Mouse (Mus musculus): Measurements from ENCODE around the gene Prpf18. TPM values are rescaled to one million over a fixed set of nuclear protein-coding genes. Genes with fewer than 3 reads are reported as not detected.

The Prpf18 gene
- polyA plus RNA-seq, 1 experiment = 7.2 TPM

- no peaks in the 10 kb centered on the region for H3K27me3 ChIP-seq (ENCODE audit: control insufficient read depth, insufficient read depth, low read length)
- no peak overlapping the region for H3K4me3 ChIP-seq (ENCODE audit: extremely low read depth, insufficient read depth, insufficient read length)
- no peak overlapping the region for H3K27ac ChIP-seq (ENCODE audit: insufficient read depth, low read length)
- 70% methylated on average over 3 of the region's 3 CpGs for WGBS
- DNase-seq (ENCODE audit: low read depth in 1 of 2, low spot score in 2 of 2) = no peak
- TF ChIP-seq CTCF (IDR thresholded peaks at IDR 0.05; ENCODE audit: extremely low read depth, insufficient read depth, insufficient read length, insufficient replicate concordance) (no peak), POLR2A (IDR thresholded peaks at IDR 0.05; ENCODE audit: low read depth, low read length) (no peak)
- no peaks in the 10 kb centered on the region for H3K36me3 ChIP-seq (ENCODE audit: control insufficient read depth, insufficient read depth, low read length)
- H3K4me1 ChIP-seq (ENCODE audit: control insufficient read depth, insufficient read depth, insufficient read length) = no peaks in the 10 kb centered on the region
These were observed 60.3 kb downstream of the Prpf18 start for GRCm38 (mm10) chr2:4591647-4592046.

- WGBS = 91% methylated on average over 13 of the region's 13 CpGs
These were observed 64.1 kb downstream of the Prpf18 start for GRCm38 (mm10) chr2:4587685-4588409.

DNA sequence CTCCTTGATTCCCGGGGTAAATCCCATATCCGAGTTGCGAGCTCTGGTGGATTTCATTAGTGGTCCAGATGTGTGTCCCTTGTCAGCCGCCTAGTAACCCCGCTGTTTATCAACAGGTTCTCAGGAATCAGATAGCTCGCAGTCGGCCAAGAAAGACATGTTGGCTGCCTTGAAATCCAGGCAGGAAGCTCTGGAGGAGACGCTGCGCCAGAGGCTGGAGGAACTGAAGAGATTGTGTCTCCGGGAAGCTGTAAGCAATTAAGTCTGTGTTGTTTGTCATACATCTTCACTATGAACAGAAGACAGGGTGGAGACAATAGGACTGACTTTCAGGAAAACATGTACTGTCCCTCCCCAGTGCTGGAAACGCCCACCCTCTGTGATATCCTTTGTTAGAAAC lies 65.7 kb downstream of the Prpf18 start:
- 93% methylated on average over 11 of the region's 11 CpGs for WGBS
- Histone ChIP-seq H3K4me3 (ENCODE audit: extremely low read depth, insufficient read depth, insufficient read length) (no peak overlapping the region), H3K36me3 (ENCODE audit: control insufficient read depth, insufficient read depth, low read length) (no peaks in the 10 kb centered on the region), H3K4me1 (ENCODE audit: control insufficient read depth, insufficient read depth, insufficient read length) (no peaks in the 10 kb centered on the region), H3K27me3 (ENCODE audit: control insufficient read depth, insufficient read depth, low read length) (no peaks in the 10 kb centered on the region), H3K27ac (ENCODE audit: insufficient read depth, low read length) (no peak overlapping the region)
- no peak for DNase-seq (ENCODE audit: low read depth in 1 of 2, low spot score in 2 of 2)
- TF ChIP-seq POLR2A (IDR thresholded peaks at IDR 0.05; ENCODE audit: low read depth, low read length) (no peak), CTCF (IDR thresholded peaks at IDR 0.05; ENCODE audit: extremely low read depth, insufficient read depth, insufficient read length, insufficient replicate concordance) (no peak)

More at GRCm38 (mm10) chr2:4587685-4588409, 64.1 kb downstream of the Prpf18 start:
- no peak for DNase-seq (ENCODE audit: low read depth in 1 of 2, low spot score in 2 of 2)
- no peaks in the 10 kb centered on the region for H3K27me3 ChIP-seq (ENCODE audit: control insufficient read depth, insufficient read depth, low read length)
- H3K4me1 ChIP-seq (ENCODE audit: control insufficient read depth, insufficient read depth, insufficient read length) = no peaks in the 10 kb centered on the region
- H3K36me3 ChIP-seq (ENCODE audit: control insufficient read depth, insufficient read depth, low read length) = no peaks in the 10 kb centered on the region
- H3K27ac ChIP-seq (ENCODE audit: insufficient read depth, low read length) = no peak overlapping the region
- TF ChIP-seq CTCF (IDR thresholded peaks at IDR 0.05; ENCODE audit: extremely low read depth, insufficient read depth, insufficient read length, insufficient replicate concordance) (no peak), POLR2A (IDR thresholded peaks at IDR 0.05; ENCODE audit: low read depth, low read length) (no peak)
- H3K4me3 ChIP-seq (ENCODE audit: extremely low read depth, insufficient read depth, insufficient read length) = no peak overlapping the region

- H3K4me1 ChIP-seq (ENCODE audit: control insufficient read depth, insufficient read depth, insufficient read length) = no peaks in the 10 kb centered on the region; the same call in 1 of the 2 replicates
- H3K27me3 ChIP-seq (ENCODE audit: control insufficient read depth, insufficient read depth, low read length) = no peaks in the 10 kb centered on the region
- no peak overlapping the region for H3K4me3 ChIP-seq (ENCODE audit: extremely low read depth, insufficient read depth, insufficient read length)
- WGBS = 90% methylated on average over 5 of the region's 5 CpGs
- TF ChIP-seq CTCF (IDR thresholded peaks at IDR 0.05; ENCODE audit: extremely low read depth, insufficient read depth, insufficient read length, insufficient replicate concordance) (no peak), POLR2A (IDR thresholded peaks at IDR 0.05; ENCODE audit: low read depth, low read length) (no peak)
- no peak overlapping the region for H3K27ac ChIP-seq (ENCODE audit: insufficient read depth, low read length)
- DNase-seq (ENCODE audit: low read depth in 1 of 2, low spot score in 2 of 2) = no peak
- no peaks in the 10 kb centered on the region for H3K36me3 ChIP-seq (ENCODE audit: control insufficient read depth, insufficient read depth, low read length)
These were observed 67.7 kb downstream of the Prpf18 start for GRCm38 (mm10) chr2:4584252-4584651.

- Histone ChIP-seq H3K4me1 (ENCODE audit: control insufficient read depth, insufficient read depth, insufficient read length) (no peaks in the 10 kb centered on the region; the same call in 1 of the 2 replicates), H3K27ac (ENCODE audit: insufficient read depth, low read length) (no peak overlapping the region), H3K4me3 (ENCODE audit: extremely low read depth, insufficient read depth, insufficient read length) (no peak overlapping the region), H3K36me3 (ENCODE audit: control insufficient read depth, insufficient read depth, low read length) (no peaks in the 10 kb centered on the region), H3K27me3 (ENCODE audit: control insufficient read depth, insufficient read depth, low read length) (no peaks in the 10 kb centered on the region)
- DNase-seq (ENCODE audit: low read depth in 1 of 2, low spot score in 2 of 2) = no peak
- 96% methylated on average over 2 of the region's 2 CpGs for WGBS
- TF ChIP-seq CTCF (IDR thresholded peaks at IDR 0.05; ENCODE audit: extremely low read depth, insufficient read depth, insufficient read length, insufficient replicate concordance) (no peak), POLR2A (IDR thresholded peaks at IDR 0.05; ENCODE audit: low read depth, low read length) (no peak)
These were observed 69.0 kb downstream of the Prpf18 start for GRCm38 (mm10) chr2:4582930-4583329.

DNA sequence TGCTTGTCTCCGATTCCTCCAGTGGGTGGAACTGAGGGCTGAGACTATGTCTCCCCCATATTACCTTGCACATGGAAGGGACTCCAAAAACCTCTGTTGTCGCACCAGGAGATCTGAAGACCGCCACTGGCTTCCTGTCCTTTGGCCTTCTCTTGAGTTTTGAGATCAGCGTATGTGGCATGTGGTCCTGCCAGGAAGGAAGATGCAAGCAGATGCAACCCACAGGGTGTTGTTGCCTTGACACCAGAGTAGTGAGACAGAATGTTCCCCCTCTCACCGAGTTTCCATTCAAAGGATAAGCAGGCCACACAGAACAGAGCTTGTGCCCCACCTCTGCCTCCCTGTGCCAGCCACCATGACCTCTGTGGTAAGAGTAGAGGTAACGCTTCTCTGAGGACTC lies 71.2 kb downstream of the Prpf18 start:
- H3K4me1 ChIP-seq (ENCODE audit: control insufficient read depth, insufficient read depth, insufficient read length) = no peaks in the 10 kb centered on the region; the same call in 1 of the 2 replicates
- WGBS = 33% methylated on average over 6 of the region's 6 CpGs
- H3K27me3 ChIP-seq (ENCODE audit: control insufficient read depth, insufficient read depth, low read length) = no peaks in the 10 kb centered on the region
- H3K27ac ChIP-seq (ENCODE audit: insufficient read depth, low read length) = no peak overlapping the region
- TF ChIP-seq CTCF (IDR thresholded peaks at IDR 0.05; ENCODE audit: extremely low read depth, insufficient read depth, insufficient read length, insufficient replicate concordance) (no peak), POLR2A (IDR thresholded peaks at IDR 0.05; ENCODE audit: low read depth, low read length) (no peak)
- DNase-seq (ENCODE audit: low read depth in 1 of 2, low spot score in 2 of 2) = no peak
- no peak overlapping the region for H3K4me3 ChIP-seq (ENCODE audit: extremely low read depth, insufficient read depth, insufficient read length)
- no peaks in the 10 kb centered on the region for H3K36me3 ChIP-seq (ENCODE audit: control insufficient read depth, insufficient read depth, low read length)
